8 mouse cellular contexts compared by ENCODE assay signal in the genomic region with DNA sequence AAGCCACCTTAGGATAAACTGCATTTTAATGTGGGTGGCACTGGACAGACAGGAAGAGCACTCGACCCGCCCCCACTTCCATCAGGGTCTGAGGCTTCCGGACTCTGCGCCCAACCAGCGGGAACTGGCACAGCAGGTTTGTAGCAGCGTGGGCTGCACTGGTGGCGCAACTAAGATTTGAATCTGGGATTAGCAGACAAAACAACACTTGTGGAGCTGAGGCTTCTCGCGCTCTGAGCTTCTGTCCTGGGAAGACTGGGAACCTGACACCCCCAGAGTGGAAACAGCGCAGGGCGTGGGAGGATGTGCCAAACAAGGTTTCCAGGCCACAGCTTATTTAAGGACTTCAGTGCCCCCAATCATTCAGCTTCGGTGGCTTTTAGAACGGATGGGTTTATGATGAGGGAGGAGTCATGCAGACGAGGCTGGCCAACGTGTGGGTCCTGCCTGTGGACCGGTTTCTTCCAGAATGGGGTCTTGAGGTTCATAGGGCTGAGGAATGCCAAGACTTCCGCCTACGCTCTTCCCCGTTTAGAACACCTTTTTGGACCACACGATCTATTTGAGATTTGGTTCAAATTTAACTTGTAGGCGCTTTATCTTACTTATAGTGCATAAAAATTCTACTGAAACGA. TPM values are rescaled to one million over a fixed set of nuclear protein-coding genes. Genes with fewer than 3 reads are reported as not detected.
DNase-seq lines count a peak whose midpoint lies in the region; ATAC-seq and TF ChIP-seq lines count a peak whose summit lies in the region.
"Had no signal": no experiment of that assay in that cellular context is flagged by ENCODE, and none has a peak within 500 bp of the region (broad histone marks: within the 10 kb centered on the region; RNA-seq: fewer than 3 reads in every experiment).

No protein-coding gene starts in this region.

- peak; percentile 57; the same call in 1 of the 2 replicates for TF ChIP-seq EP300 in ES-Bruce4 (IDR thresholded peaks at IDR 0.05; ENCODE audit: insufficient read depth, low read depth, low read length)
- TF ChIP-seq EP300 in lung, postnatal 0 days (IDR thresholded peaks at IDR 0.05): no peak

- H3K36me3 ChIP-seq in ES-Bruce4 (ENCODE audit: control insufficient read depth, insufficient read depth, low read length, poor library complexity, severe bottlenecking): no peaks in the 10 kb centered on the region
- no peaks in the 10 kb centered on the region for H3K36me3 ChIP-seq in lung, postnatal 0 days (ENCODE audit: insufficient read depth, low read length)
- H3K36me3 ChIP-seq: hindbrain, embryonic 15.5 days had no signal

- no peaks in the 10 kb centered on the region for H3K9me3 ChIP-seq in ES-Bruce4 (replicated peaks; ENCODE audit: control insufficient read depth, insufficient read depth, low read length, poor library complexity, severe bottlenecking)
- H3K9me3 ChIP-seq in lung, postnatal 0 days (ENCODE audit: low read length): no peaks in the 10 kb centered on the region
- H3K9me3 ChIP-seq: hindbrain, embryonic 15.5 days had no signal

- peak overlapping the region; percentile 22; the same call in 1 of the 2 replicates for H3K4me2 ChIP-seq in lung, postnatal 0 days (replicated peaks; ENCODE audit: low read depth, low read length)
- H3K4me2 ChIP-seq: hindbrain, embryonic 15.5 days had no signal

- H3K4me3 ChIP-seq in ES-Bruce4 (ENCODE audit: low read depth, low read length): 0 out of 2 replicates have a peak overlapping the region, but pooled peaks have one; percentile 0
- H3K4me3 ChIP-seq in lung, postnatal 0 days (ENCODE audit: low read depth, low read length): no peak overlapping the region
- H3K4me3 ChIP-seq in cerebellum, adult 2 months (replicated peaks; ENCODE audit: insufficient read depth, low read depth, low read length): no peak overlapping the region
- H3K4me3 ChIP-seq: hindbrain, embryonic 15.5 days had no signal

- no peak overlapping the region for H3K27ac ChIP-seq in ES-Bruce4 (ENCODE audit: insufficient read depth, low read length)
- H3K27ac ChIP-seq in lung, postnatal 0 days (ENCODE audit: low read length): no peak overlapping the region
- no peak overlapping the region for H3K27ac ChIP-seq in cerebellum, adult 2 months (ENCODE audit: insufficient read depth, low read length)
- H3K27ac ChIP-seq: hindbrain, embryonic 15.5 days had no signal

- TF ChIP-seq POLR2A in ES-Bruce4 (IDR thresholded peaks at IDR 0.05; ENCODE audit: insufficient read depth, low read length): no peak
- no peak for TF ChIP-seq POLR2A in cerebellum, adult 2 months (IDR thresholded peaks at IDR 0.05; ENCODE audit: borderline replicate concordance, insufficient read depth, low read length)

- H3K9ac ChIP-seq in ES-Bruce4 (ENCODE audit: low read depth, poor library complexity, severe bottlenecking): no peak overlapping the region
- H3K9ac ChIP-seq in lung, postnatal 0 days (replicated peaks; ENCODE audit: low read depth): no peak overlapping the region
- H3K9ac ChIP-seq: hindbrain, embryonic 15.5 days had no signal

- no peak for TF ChIP-seq CTCF in ES-Bruce4 (IDR thresholded peaks at IDR 0.05; ENCODE audit: low read depth, low read length)
- no peak for TF ChIP-seq CTCF in lung, postnatal 0 days (IDR thresholded peaks at IDR 0.05)
- no peak for TF ChIP-seq CTCF in cerebellum, adult 2 months (IDR thresholded peaks at IDR 0.05; ENCODE audit: borderline replicate concordance, insufficient read depth, low read depth, low read length)

- H3K27me3 ChIP-seq in ES-Bruce4 (ENCODE audit: control insufficient read depth, insufficient read depth, low read length, poor library complexity, severe bottlenecking): no peaks in the 10 kb centered on the region
- H3K27me3 ChIP-seq in lung, postnatal 0 days (replicated peaks; ENCODE audit: insufficient read depth, low read length): no peaks in the 10 kb centered on the region
- H3K27me3 ChIP-seq in cerebellum, adult 2 months (ENCODE audit: control insufficient read depth, insufficient read depth, low read length): no peaks in the 10 kb centered on the region
- H3K27me3 ChIP-seq: hindbrain, embryonic 15.5 days had no signal

- WGBS in lung, postnatal 0 days: 35% methylated on average over 22 of the region's 22 CpGs
- WGBS in cerebellum, adult 2 months: 64% methylated on average over 22 of the region's 22 CpGs

- peaks cover 2% of the 10 kb centered on the region for H3K4me1 ChIP-seq in ES-Bruce4 (ENCODE audit: control insufficient read depth, insufficient read depth, low read length)
- no peaks in the 10 kb centered on the region for H3K4me1 ChIP-seq in lung, postnatal 0 days (ENCODE audit: insufficient read depth, low read depth, low read length)
- no peaks in the 10 kb centered on the region for H3K4me1 ChIP-seq in cerebellum, adult 2 months (ENCODE audit: control insufficient read depth, insufficient read depth, low read length)
- H3K4me1 ChIP-seq: hindbrain, embryonic 15.5 days had no signal

- intact Hi-C loops in left cerebral cortex, postnatal 36 days (cut with DNase I): no loop called here
- intact Hi-C loops in left cerebral cortex, postnatal 4 days (cut with DNase I): no loop called here

- peak; percentile 50 for ATAC-seq in lung, postnatal 0 days

- DNase-seq in left cerebral cortex, postnatal 36 days (ENCODE audit: low spot score in 2 of 2): peak; percentile 19 to 26
- DNase-seq in left cerebral cortex, adult 8-10 months (ENCODE audit: low spot score in 2 of 2): no peak
- DNase-seq in c-Kit-positive CD71-negative TER-119-negative erythroid progenitor cells, embryonic 14.5 days (ENCODE audit: low read depth): peak; percentile 14
- DNase-seq in lung, postnatal 0 days (ENCODE audit: low spot score): peak; percentile 30
- DNase-seq in cerebellum, adult 2 months: no peak
- DNase-seq in left cerebral cortex, postnatal 4 days: no peak

RNA-seq across cellular contexts. Expression of gene Nudt4, which starts 41.1 kb away (rescaled TPM):
- total RNA-seq in left cerebral cortex, postnatal 36 days (2021): 100 to 1,000 TPM; 133 to 170 TPM
- 100 to 1,000 TPM; 125 to 146 (median 131) TPM for total RNA-seq in left cerebral cortex, adult 8-10 months (2022)
- 128 and 133 TPM in 2 replicates for polyA plus RNA-seq in ES-Bruce4 (2011; ENCODE audit: insufficient read depth, insufficient read length, low read depth, missing spikeins)
- polyA plus RNA-seq in lung, postnatal 0 days (2015; fragmentation: Nextera tagmentation; extraction: Ambion mirVana): 50.3 and 53.9 TPM in 2 replicates
- polyA plus RNA-seq in cerebellum, adult 2 months (2012; rRNA removed): 90.6 and 102 TPM in 2 replicates
- 100 to 1,000 TPM; 202 to 243 TPM for total RNA-seq in left cerebral cortex, postnatal 4 days (2021)

Comparison
In these comparisons a context has a peak if more than half of its experiments do, and no peak if none do; other contexts are left out.
1. DNase-seq: peak in left cerebral cortex, postnatal 36 days (2 of 2), c-Kit-positive CD71-negative TER-119-negative erythroid progenitor cells, embryonic 14.5 days (single experiment) and lung, postnatal 0 days (single experiment); none in left cerebral cortex, adult 8-10 months (0 of 2), cerebellum, adult 2 months (0 of 2) and left cerebral cortex, postnatal 4 days (single experiment).